Mouse (Mus musculus) CD4-positive, CD25-positive, alpha-beta regulatory T cell, adult 9 weeks (primary cell): ENCODE measurements around the gene Scin. TPM values are rescaled to one million over a fixed set of nuclear protein-coding genes. Genes with fewer than 3 reads are reported as not detected.

Source experiments
- polyA plus RNA-seq: library from polyadenylated mRNA; unstranded; fragments of 100-300 nt; shearing (Covaris generic); gene quantifications from one replicate; pipeline ENCODE4 v1.2.1, GENCODE M21; 2017

Gene Scin
- polyA plus RNA-seq: 0.87 TPM

DNA sequence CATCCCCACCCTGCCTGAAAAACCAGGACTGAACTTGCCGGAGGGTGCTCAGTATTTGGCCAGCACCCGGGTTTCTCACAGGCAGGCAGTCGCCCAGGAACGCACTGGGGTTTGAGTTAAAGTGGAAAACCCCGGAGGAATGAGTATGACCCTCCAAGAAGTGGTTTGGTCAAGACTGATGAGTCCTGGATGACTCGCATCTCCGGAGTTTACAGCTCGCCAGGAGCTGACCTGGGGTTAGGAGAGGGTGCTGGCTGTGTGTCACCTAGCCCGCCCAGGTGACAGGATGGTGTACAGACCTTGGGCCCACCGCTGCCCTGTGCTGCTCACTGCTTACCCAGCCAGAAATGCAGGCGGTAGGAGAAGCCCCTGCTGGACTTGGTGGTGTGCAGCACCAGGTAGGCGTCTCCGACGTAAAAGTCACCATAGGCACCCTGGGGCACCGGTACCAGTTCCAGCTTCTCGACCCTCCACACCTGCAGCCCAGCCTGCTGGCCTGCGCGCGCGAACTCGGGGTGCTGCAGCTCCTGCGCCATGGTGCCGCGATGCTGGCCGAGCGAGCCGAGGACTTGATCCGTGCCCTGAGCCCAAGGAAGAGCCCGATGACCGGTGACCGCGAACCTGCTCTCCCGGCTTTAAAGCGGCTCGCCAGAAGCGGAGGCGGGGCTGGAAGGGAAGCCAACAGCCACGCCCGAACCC is at the start of gene Scin:
Gene Scin (minus strand): TSS at position 656 of the 699 bp plus-strand sequence.

DNA sequence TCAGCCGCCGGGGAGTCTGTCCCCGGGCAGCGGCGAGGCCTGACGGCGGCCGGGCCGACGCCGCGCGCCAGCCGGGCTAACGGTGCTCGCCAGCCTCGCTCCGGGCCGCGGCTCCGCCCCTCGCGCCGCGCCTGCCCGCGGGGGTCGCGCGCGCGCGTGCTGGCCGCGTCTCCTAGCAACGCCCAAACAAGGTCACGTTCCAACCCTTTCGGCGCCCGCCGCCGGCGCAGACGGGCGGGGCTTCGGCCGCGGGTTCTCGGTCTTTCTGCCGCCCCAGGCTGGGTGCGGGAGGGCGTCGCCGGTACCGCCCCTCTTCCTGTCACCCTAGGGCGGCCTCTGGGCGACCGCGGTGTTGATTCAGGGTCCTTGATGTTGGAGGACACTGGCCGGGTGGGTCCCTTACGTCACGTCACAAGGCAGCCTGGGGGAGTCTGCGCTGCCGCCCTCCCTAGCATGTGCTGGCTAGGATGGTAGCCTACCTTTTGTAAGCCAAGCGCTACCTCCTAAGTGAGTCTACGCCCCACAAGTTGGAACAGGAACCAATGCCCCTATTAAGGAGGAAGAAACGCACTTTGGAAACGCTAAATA is 96.1 kb downstream of the Scin start, which contains the start of gene Arl4a:
Gene Arl4a (minus strand): TSS at position 150 of the 588 bp plus-strand sequence.

Other genes starting within 250 kb of the Scin start
- gene Arl4a, start 96.2 kb downstream of the Scin start, polyA plus RNA-seq: 50.3 TPM
- 0.25 TPM for gene Lsmem1, start 65.3 kb upstream of the Scin start, polyA plus RNA-seq
- gene Ifrd1, start 114.3 kb upstream of the Scin start, polyA plus RNA-seq: 58.3 TPM